Mouse (Mus musculus) small intestine, adult 2 months (tissue): Measurements from ENCODE around the gene Hs3st3b1.

Experiments
- CTCF ChIP-seq: fragments of 200-500 bp; IDR thresholded peaks from 2 replicates; pipeline ENCODE4 v1.5.1; 2012; ENCODE audit warnings: low read depth, mild to moderate bottlenecking, control low read depth, inconsistent platforms, low read length, moderate library complexity, mixed read lengths; ENCODE audit not compliant: insufficient replicate concordance, insufficient read length; ENCODE audit errors: extremely low read depth
- POLR2A ChIP-seq: fragments of 200-500 bp; IDR thresholded peaks from 2 replicates; pipeline ENCODE4 v1.6.1; 2012; ENCODE audit warnings: low read depth, mild to moderate bottlenecking, control low read depth, inconsistent platforms, low read length, moderate library complexity

DNA sequence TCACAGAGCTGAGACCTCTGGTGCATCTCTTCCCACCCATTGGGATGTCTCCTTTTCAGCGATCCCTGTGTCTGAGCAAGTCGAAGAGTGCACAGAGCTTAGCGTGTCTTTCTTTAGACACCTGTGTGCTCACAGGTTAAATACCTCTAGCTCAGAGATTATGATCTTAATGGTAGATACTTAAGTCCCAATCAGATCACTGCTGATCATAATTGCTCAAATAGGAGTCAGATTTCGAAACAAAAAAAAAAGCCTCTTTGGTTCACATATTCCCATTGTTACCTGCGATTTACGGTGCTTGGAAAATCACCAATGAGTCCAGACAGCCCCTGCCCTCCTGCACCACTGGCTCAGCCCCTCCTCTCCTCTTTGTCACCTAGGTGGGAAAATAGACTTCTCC is 28.5 kb downstream of the Hs3st3b1 start:
- TF ChIP-seq CTCF (no peak), POLR2A (no peak)
